Mouse (Mus musculus) ES-Bruce4 (cell line): ENCODE results near the gene Hivep3.

Experiments
- CTCF ChIP-seq: IDR thresholded peaks from one replicate; pipeline ENCODE4 v1.8.1; 2011; ENCODE audit warnings: low read depth, low read length
- EP300 ChIP-seq: IDR thresholded peaks from 2 replicates; pipeline ENCODE4 v1.6.1; 2011; ENCODE audit warnings: low read depth, low read length; ENCODE audit not compliant: insufficient read depth
- POLR2A ChIP-seq: IDR thresholded peaks from one replicate; pipeline ENCODE4 v1.8.1; 2011; ENCODE audit warnings: low read length; ENCODE audit not compliant: insufficient read depth

DNA sequence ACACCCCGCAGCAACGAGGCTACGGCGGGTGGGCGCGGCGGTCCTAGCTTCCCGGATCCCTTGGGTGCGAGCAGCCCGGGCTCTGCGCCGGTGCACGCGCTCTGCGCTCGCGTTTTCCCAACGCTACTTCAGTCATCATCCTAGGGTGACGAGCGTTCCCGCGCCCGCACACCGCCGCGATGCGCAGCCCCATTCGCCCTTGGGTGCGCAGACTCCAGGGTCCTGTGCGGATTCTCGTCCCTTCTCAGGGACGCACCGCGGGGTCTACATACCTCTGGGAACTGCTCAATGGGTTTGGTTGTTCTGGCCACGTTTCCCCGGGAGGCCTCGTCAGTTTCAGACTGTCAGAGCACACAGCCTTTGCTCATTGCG, 299.4 kb downstream of the Hivep3 start:
- TF ChIP-seq CTCF (no peak), POLR2A (no peak), EP300 (no peak)
